Mouse (Mus musculus) neutrophil, adult 65 days (primary cell): ENCODE results near the gene Olfr1085. TPM values are rescaled to one million over a fixed set of nuclear protein-coding genes. Genes with fewer than 3 reads are reported as not detected.

Source experiments
- total RNA-seq: library from RNA; stranded (reverse); gene quantifications from 2 replicates; pipeline ENCODE4 v1.2.4, GENCODE M21; 2023

Olfr1085 gene
- total RNA-seq: not detected in 2 replicates

GRCm38 (mm10) chr2:86661919-86662318, at the start of gene Olfr1085:
TSS of gene Olfr1085 (minus strand) at chr2:86662019.

GRCm38 (mm10) chr2:86698295-86698694, 36.5 kb upstream of the Olfr1085 start, which contains the start of gene Olfr1087:
TSS of gene Olfr1087 (minus strand) at chr2:86698395.

GRCm38 (mm10) chr2:86679992-86680391, 18.2 kb upstream of the Olfr1085 start, which contains the start of gene Olfr1086:
TSS of gene Olfr1086 (minus strand) at chr2:86680092.

GRCm38 (mm10) chr2:86639625-86640024, 22.2 kb downstream of the Olfr1085 start, which contains the start of gene Olfr1084:
TSS of gene Olfr1084 (minus strand) at chr2:86639725.

Other genes starting within 250 kb of the Olfr1085 start
- gene Olfr1061, start 248.0 kb downstream of the Olfr1085 start, total RNA-seq: not detected in 2 replicates
- not detected in 2 replicates for gene Olfr1062, start 235.3 kb downstream of the Olfr1085 start, total RNA-seq
- gene Olfr1065, start 211.4 kb downstream of the Olfr1085 start, total RNA-seq: not detected in 2 replicates
- gene Olfr1066, start 205.8 kb downstream of the Olfr1085 start, total RNA-seq: not detected in 2 replicates
- not detected in 2 replicates for gene Olfr228, start 174.6 kb downstream of the Olfr1085 start, total RNA-seq
- not detected in 2 replicates for gene Olfr1076, start 153.6 kb downstream of the Olfr1085 start, total RNA-seq
- not detected in 2 replicates for gene Olfr1079, start 119.5 kb downstream of the Olfr1085 start, total RNA-seq
- not detected in 2 replicates for gene Olfr1080, start 103.8 kb downstream of the Olfr1085 start, total RNA-seq
- not detected in 2 replicates for gene Olfr1082, start 63.1 kb downstream of the Olfr1085 start, total RNA-seq
- gene Olfr1084, start 22.3 kb downstream of the Olfr1085 start, total RNA-seq: not detected in 2 replicates
- not detected in 2 replicates for gene Olfr1086, start 18.1 kb upstream of the Olfr1085 start, total RNA-seq
- not detected in 2 replicates for gene Olfr1087, start 36.4 kb upstream of the Olfr1085 start, total RNA-seq
- gene Olfr1089, start 71.7 kb upstream of the Olfr1085 start, total RNA-seq: not detected in 2 replicates
- gene Olfr1090, start 97.0 kb upstream of the Olfr1085 start, total RNA-seq: not detected in 2 replicates
- not detected in 2 replicates for gene Olfr1093, start 120.5 kb upstream of the Olfr1085 start, total RNA-seq
- gene Olfr141, start 148.0 kb upstream of the Olfr1085 start, total RNA-seq: not detected in 2 replicates
- not detected in 2 replicates for gene Olfr1094, start 162.6 kb upstream of the Olfr1085 start, total RNA-seq
- gene Olfr1095, start 189.7 kb upstream of the Olfr1085 start, total RNA-seq: not detected in 2 replicates
- gene Gm13723, start 212.8 kb upstream of the Olfr1085 start, total RNA-seq: not detected in 2 replicates
- gene Olfr1097, start 230.2 kb upstream of the Olfr1085 start, total RNA-seq: not detected in 2 replicates